Mouse (Mus musculus) forebrain, postnatal 0 days (tissue): ENCODE results near the gene Csn1s2a. TPM values are rescaled to one million over a fixed set of nuclear protein-coding genes. Genes with fewer than 3 reads are reported as not detected.
"Not testable (repeated sequence)": the region's sequence is repeated elsewhere in the genome, so short reads cannot be mapped to it uniquely, and the experiment has no call there.

Experiments used
- ATAC-seq: fragments of 200-750 bp; cut with Nextera tagmentation; 2 replicates; pipeline ENCODE4 v1.8.0; 2017; ENCODE audit warnings: mild to moderate bottlenecking, moderate library complexity
- DNase-seq: peaks from one replicate; pipeline ENCODE4 v3.0.0-alpha.2; 2015
- H3K27ac ChIP-seq: fragments of 300-500 bp; sonication (generic); 2 replicates; pipeline ENCODE4 v1.5.1; 2014; ENCODE audit warnings: low read depth, mild to moderate bottlenecking, antibody characterized with exemption, low read length, moderate library complexity, mixed read lengths
- H3K27me3 ChIP-seq: fragments of 300-500 bp; sonication (generic); 2 replicates; pipeline ENCODE4 v1.6.1; 2014; ENCODE audit warnings: mild to moderate bottlenecking, low read length, mixed read lengths; ENCODE audit not compliant: insufficient read depth
- H3K36me3 ChIP-seq: fragments of 300-500 bp; sonication (generic); 2 replicates; pipeline ENCODE4 v1.6.1; 2014; ENCODE audit warnings: mild to moderate bottlenecking, moderate library complexity; ENCODE audit not compliant: insufficient read depth
- H3K4me1 ChIP-seq: fragments of 300-500 bp; sonication (generic); 2 replicates; pipeline ENCODE4 v1.6.1; 2014; ENCODE audit warnings: antibody characterized with exemption; ENCODE audit not compliant: insufficient read depth
- H3K4me2 ChIP-seq: fragments of 300-500 bp; sonication (generic); 2 replicates; pipeline ENCODE4 v1.6.1; 2014; ENCODE audit warnings: low read depth, mild to moderate bottlenecking, moderate library complexity
- H3K4me3 ChIP-seq: fragments of 300-500 bp; sonication (generic); 2 replicates; pipeline ENCODE4 v1.5.1; 2014; ENCODE audit warnings: low read depth, low read length, mixed read lengths
- H3K9ac ChIP-seq: fragments of 300-500 bp; sonication (generic); 2 replicates; pipeline ENCODE4 v1.6.1; 2014; ENCODE audit warnings: mild to moderate bottlenecking
- H3K9me3 ChIP-seq: fragments of 300-500 bp; sonication (generic); 2 replicates; pipeline ENCODE4 v1.6.1; 2016; ENCODE audit warnings: low read length
- CTCF ChIP-seq: sonication (generic); IDR thresholded peaks from 2 replicates; pipeline ENCODE4 v1.5.1; 2016; ENCODE audit warnings: antibody characterized with exemption, control low read depth, low read depth
- WGBS: fragments of 180-500 bp; shearing (Covaris S2); extraction: QIAGEN DNeasy Blood & Tissue Kit; methylation state at CpG from one replicate; pipeline ENCODE4 v1.1.7; 2014; 5-methylcytosine and 5-hydroxymethylcytosine counted together
- polyA plus RNA-seq: library from polyadenylated mRNA; unstranded; fragments of >200 nt; fragmentation: Nextera tagmentation; extraction: Ambion mirVana; gene quantifications from 2 replicates; pipeline ENCODE4 v1.2.1, GENCODE M21; 2015
- total RNA-seq: library from RNA; depleted of rRNA; stranded (reverse); fragments of >200 nt; gene quantifications from 2 replicates; pipeline ENCODE4 v1.2.3, GENCODE M21; 2014; rRNA removed

Csn1s2a gene
- total RNA-seq (not detected in 2 replicates), polyA plus RNA-seq (not detected in 2 replicates)

DNA sequence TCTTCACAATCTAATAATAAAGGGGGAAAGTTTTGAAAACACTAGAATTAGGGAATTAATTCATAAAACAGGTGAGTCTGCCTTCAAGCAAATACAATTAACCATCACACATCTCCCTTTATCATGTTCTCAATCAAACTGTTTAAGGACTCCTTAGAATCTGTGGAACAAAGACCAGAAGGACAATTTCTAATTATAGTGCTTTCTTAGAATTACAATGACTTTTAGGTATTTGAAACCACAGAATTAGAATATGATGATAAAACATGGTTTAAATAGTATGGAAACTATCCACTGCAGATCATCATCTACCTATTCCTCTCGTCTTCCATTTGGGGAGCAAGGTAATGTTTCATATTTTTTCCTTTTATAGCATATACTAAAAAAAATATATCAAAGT, at the start of gene Csn1s2a:
Gene Csn1s2a (plus strand): TSS at position 301 of the 400 bp plus-strand sequence.
- Histone ChIP-seq H3K4me3 (no peak within 1 kb of the TSS), H3K27ac (no peak within 1 kb of the TSS), H3K36me3 (no peaks in the 10 kb centered on the region), H3K4me2 (no peak within 1 kb of the TSS), H3K27me3 (no peaks in the 10 kb centered on the region), H3K9me3 (no peaks in the 10 kb centered on the region), H3K9ac (no peak within 1 kb of the TSS), H3K4me1 (no peaks in the 10 kb centered on the region)
- DNase-seq (no peak), ATAC-seq (no peak)
- no peak for TF ChIP-seq CTCF
- 87% methylated on average over 1 of the region's 1 CpGs for WGBS

DNA sequence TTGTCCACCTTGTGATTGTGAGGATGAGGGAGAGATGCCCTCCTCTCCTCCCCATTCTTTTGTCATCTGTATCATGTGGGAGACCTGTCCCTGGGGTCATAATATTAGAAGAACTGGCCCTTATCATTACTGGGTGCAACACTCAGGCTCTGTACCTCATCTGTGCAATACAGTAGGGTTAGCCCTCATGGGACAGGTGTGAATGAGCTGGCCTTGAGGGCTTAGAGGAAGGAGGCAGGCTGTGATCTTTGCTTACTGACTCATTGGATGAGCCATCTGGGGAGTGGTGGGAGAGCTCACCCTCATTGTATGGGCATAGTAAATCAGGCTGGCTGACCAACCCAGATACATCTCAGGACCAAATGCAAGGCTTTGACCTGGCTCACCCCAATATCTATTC, 39.5 kb upstream of the Csn1s2a start:
- no peak overlapping the region for H3K27ac ChIP-seq
- no peaks in the 10 kb centered on the region for H3K27me3 ChIP-seq
- H3K4me2 ChIP-seq: no peak overlapping the region
- ATAC-seq (no peak), DNase-seq (no peak)
- no peak overlapping the region for H3K9ac ChIP-seq
- H3K36me3 ChIP-seq: no peaks in the 10 kb centered on the region
- no peak for TF ChIP-seq CTCF
- no peaks in the 10 kb centered on the region for H3K4me1 ChIP-seq
- H3K9me3 ChIP-seq: no peaks in the 10 kb centered on the region
- no peak overlapping the region for H3K4me3 ChIP-seq

DNA sequence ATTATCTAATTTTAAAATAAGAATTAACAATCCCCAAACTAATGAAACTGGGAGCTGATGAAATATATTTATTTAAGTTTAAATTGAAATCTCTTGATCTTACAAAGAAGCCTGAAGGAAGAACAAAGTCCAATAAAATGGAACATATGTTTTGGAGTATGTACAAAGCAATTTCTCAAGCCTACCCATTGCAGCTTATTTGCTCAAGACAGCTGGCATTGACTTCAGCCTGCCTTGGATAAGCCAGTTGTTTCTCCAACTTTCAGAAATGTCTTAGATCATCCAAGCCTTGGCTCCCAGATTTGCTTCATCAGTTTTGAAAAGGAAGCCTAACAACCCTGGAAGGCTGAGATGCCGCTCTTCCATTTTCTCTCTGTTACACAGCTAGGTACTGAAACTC, 20.9 kb upstream of the Csn1s2a start:
- no peak overlapping the region for H3K27ac ChIP-seq
- H3K4me3 ChIP-seq: no peak overlapping the region
- H3K9ac ChIP-seq: no peak overlapping the region
- 84% methylated on average over 1 of the region's 1 CpGs for WGBS
- H3K4me1 ChIP-seq: no peaks in the 10 kb centered on the region
- DNase-seq: no peak
- TF ChIP-seq CTCF: no peak
- no peak for ATAC-seq
- no peaks in the 10 kb centered on the region for H3K36me3 ChIP-seq
- H3K4me2 ChIP-seq: no peak overlapping the region
- H3K27me3 ChIP-seq: no peaks in the 10 kb centered on the region
- H3K9me3 ChIP-seq: no peaks in the 10 kb centered on the region

- no peaks in the 10 kb centered on the region for H3K27me3 ChIP-seq
- H3K27ac ChIP-seq: no peak overlapping the region
- H3K9me3 ChIP-seq: no peaks in the 10 kb centered on the region
- WGBS: 88% methylated on average over 3 of the region's 3 CpGs
- no peaks in the 10 kb centered on the region for H3K36me3 ChIP-seq
- TF ChIP-seq CTCF: no peak
- H3K4me1 ChIP-seq: no peaks in the 10 kb centered on the region
- H3K4me2 ChIP-seq: no peak overlapping the region
- no peak overlapping the region for H3K9ac ChIP-seq
- no peak for ATAC-seq
- H3K4me3 ChIP-seq: no peak overlapping the region
- DNase-seq: no peak
Measured at GRCm38 (mm10) chr5:87764546-87764945, 9.8 kb upstream of the Csn1s2a start.

DNA sequence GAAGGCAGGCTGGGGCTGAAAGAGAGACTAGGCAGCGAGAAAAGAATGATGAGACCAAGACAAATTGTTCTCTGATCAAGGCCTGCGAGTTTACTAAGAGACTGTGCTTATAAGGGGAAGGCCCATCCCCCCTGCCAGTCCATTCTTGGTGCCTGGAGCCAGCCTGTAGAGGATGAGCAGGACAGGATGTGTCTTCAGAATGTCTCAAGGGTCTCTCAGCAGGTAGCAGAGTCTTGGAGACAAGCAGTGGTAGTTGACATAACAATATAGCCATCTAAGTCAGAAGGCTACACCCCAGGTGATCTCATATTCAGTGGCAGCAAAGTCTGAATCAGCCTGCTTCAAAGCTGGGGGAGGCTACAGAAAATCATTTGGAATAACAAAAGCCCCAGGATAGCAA, 2.2 kb upstream of the Csn1s2a start:
- not testable (repeated sequence) for H3K9me3 ChIP-seq, ATAC-seq, H3K27ac ChIP-seq, H3K4me2 ChIP-seq, H3K4me3 ChIP-seq, DNase-seq, H3K36me3 ChIP-seq, H3K9ac ChIP-seq, H3K27me3 ChIP-seq, H3K4me1 ChIP-seq
- 58% methylated on average over 2 of the region's 2 CpGs for WGBS

GRCm38 (mm10) chr5:87782731-87783130, 8.4 kb downstream of the Csn1s2a start:
- Histone ChIP-seq H3K4me3 (no peak overlapping the region), H3K4me2 (no peak overlapping the region), H3K27me3 (no peaks in the 10 kb centered on the region), H3K36me3 (no peaks in the 10 kb centered on the region), H3K4me1 (no peaks in the 10 kb centered on the region), H3K9me3 (no peaks in the 10 kb centered on the region), H3K27ac (no peak overlapping the region), H3K9ac (no peak overlapping the region)
- DNase-seq: peak; percentile 7
- peak; percentile 44 for TF ChIP-seq CTCF
- ATAC-seq: no peak
- WGBS: 62% methylated on average over 4 of the region's 4 CpGs

GRCm38 (mm10) chr5:87807782-87808181, 33.4 kb downstream of the Csn1s2a start, which contains the start of gene Csn1s2b:
TSS of gene Csn1s2b (plus strand) at chr5:87808082.
- H3K36me3 ChIP-seq: no peaks in the 10 kb centered on the region
- 77% methylated on average over 2 of the region's 2 CpGs for WGBS
- no peaks in the 10 kb centered on the region for H3K9me3 ChIP-seq
- DNase-seq: no peak
- H3K27ac ChIP-seq: no peak within 1 kb of the TSS
- H3K9ac ChIP-seq: no peak within 1 kb of the TSS
- H3K4me1 ChIP-seq: no peaks in the 10 kb centered on the region
- no peak within 1 kb of the TSS for H3K4me2 ChIP-seq
- no peak for ATAC-seq
- no peaks in the 10 kb centered on the region for H3K27me3 ChIP-seq
- H3K4me3 ChIP-seq: no peak within 1 kb of the TSS
- TF ChIP-seq CTCF: no peak

- H3K36me3 ChIP-seq: no peaks in the 10 kb centered on the region
- H3K9ac ChIP-seq: no peak overlapping the region
- H3K4me3 ChIP-seq: no peak overlapping the region
- no peaks in the 10 kb centered on the region for H3K9me3 ChIP-seq
- H3K4me1 ChIP-seq: no peaks in the 10 kb centered on the region
- H3K27me3 ChIP-seq: no peaks in the 10 kb centered on the region
- no peak for TF ChIP-seq CTCF
- WGBS: 47% methylated on average over 2 of the region's 2 CpGs
- no peak overlapping the region for H3K27ac ChIP-seq
- no peak for ATAC-seq
- DNase-seq: no peak
- H3K4me2 ChIP-seq: no peak overlapping the region
Measured at GRCm38 (mm10) chr5:87809253-87809652, 34.9 kb downstream of the Csn1s2a start.
